Mouse (Mus musculus): Measurements from ENCODE around the gene Uck2. TPM values are rescaled to one million over a fixed set of nuclear protein-coding genes. Genes with fewer than 3 reads are reported as not detected.

Uck2 gene
- polyA plus RNA-seq, 1 experiment = 107 TPM

- TF ChIP-seq CTCF (IDR thresholded peaks at IDR 0.05; ENCODE audit: borderline replicate concordance, control insufficient read depth, extremely low read depth, insufficient read depth, low read length, poor library complexity) (no peak), POLR2A (IDR thresholded peaks at IDR 0.05; ENCODE audit: control insufficient read depth, extremely low read depth, insufficient read depth, low read length, poor library complexity) (0 out of 2 replicates have a peak, but pooled peaks have one; percentile 58)
- H3K27ac ChIP-seq (ENCODE audit: control insufficient read depth, insufficient read depth, low read length) = peak overlapping the region; percentile 92
- H3K36me3 ChIP-seq (ENCODE audit: control insufficient read depth, insufficient read depth, low read length) = no peaks in the 10 kb centered on the region
- peaks cover 25% of the 10 kb centered on the region for H3K4me1 ChIP-seq (replicated peaks; ENCODE audit: control insufficient read depth, insufficient read depth, low read length)
- H3K4me3 ChIP-seq (ENCODE audit: control insufficient read depth, insufficient read depth, low read length) = peak overlapping the region; percentile 70
- H3K27me3 ChIP-seq (ENCODE audit: control insufficient read depth, insufficient read depth, low read length) = no peaks in the 10 kb centered on the region
- under 1% methylated on average over 51 of the region's 51 CpGs for WGBS
- peak; percentile 86 for DNase-seq
Measured at GRCm38 (mm10) chr1:167284837-167285319, 242 bp downstream of the Uck2 start.

GRCm38 (mm10) chr1:167284258-167284836 lies 773 bp downstream of the Uck2 start:
- Histone ChIP-seq H3K36me3 (ENCODE audit: control insufficient read depth, insufficient read depth, low read length) (no peaks in the 10 kb centered on the region), H3K4me3 (ENCODE audit: control insufficient read depth, insufficient read depth, low read length) (peak overlapping the region; percentile 70), H3K27me3 (ENCODE audit: control insufficient read depth, insufficient read depth, low read length) (no peaks in the 10 kb centered on the region), H3K27ac (ENCODE audit: control insufficient read depth, insufficient read depth, low read length) (peak overlapping the region; percentile 92), H3K4me1 (replicated peaks; ENCODE audit: control insufficient read depth, insufficient read depth, low read length) (peaks cover 25% of the 10 kb centered on the region)
- 1% methylated on average over 73 of the region's 73 CpGs for WGBS
- peak; percentile 63; the same call in 1 of the 2 replicates for TF ChIP-seq CTCF (IDR thresholded peaks at IDR 0.05; ENCODE audit: borderline replicate concordance, control insufficient read depth, extremely low read depth, insufficient read depth, low read length, poor library complexity)
- no peak; the same call in none of the 2 replicates for TF ChIP-seq POLR2A (IDR thresholded peaks at IDR 0.05; ENCODE audit: control insufficient read depth, extremely low read depth, insufficient read depth, low read length, poor library complexity)
- peak; percentile 84 for DNase-seq

- TF ChIP-seq POLR2A (IDR thresholded peaks at IDR 0.05; ENCODE audit: control insufficient read depth, extremely low read depth, insufficient read depth, low read length, poor library complexity) (peak; percentile 39), CTCF (IDR thresholded peaks at IDR 0.05; ENCODE audit: borderline replicate concordance, control insufficient read depth, extremely low read depth, insufficient read depth, low read length, poor library complexity) (no peak)
- Histone ChIP-seq H3K36me3 (ENCODE audit: control insufficient read depth, insufficient read depth, low read length) (no peaks in the 10 kb centered on the region), H3K4me3 (ENCODE audit: control insufficient read depth, insufficient read depth, low read length) (peak overlapping the region; percentile 70), H3K27me3 (ENCODE audit: control insufficient read depth, insufficient read depth, low read length) (no peaks in the 10 kb centered on the region), H3K4me1 (replicated peaks; ENCODE audit: control insufficient read depth, insufficient read depth, low read length) (peaks cover 25% of the 10 kb centered on the region), H3K27ac (ENCODE audit: control insufficient read depth, insufficient read depth, low read length) (peak overlapping the region; percentile 92)
- WGBS = 0% methylated on average over 44 of the region's 44 CpGs
- DNase-seq = peak; percentile 67
Measured at GRCm38 (mm10) chr1:167283441-167284257, 1.5 kb downstream of the Uck2 start.

GRCm38 (mm10) chr1:167282768-167283167 lies 2.4 kb downstream of the Uck2 start:
- Histone ChIP-seq H3K36me3 (ENCODE audit: control insufficient read depth, insufficient read depth, low read length) (no peaks in the 10 kb centered on the region), H3K4me3 (ENCODE audit: control insufficient read depth, insufficient read depth, low read length) (peak overlapping the region; percentile 28), H3K27ac (ENCODE audit: control insufficient read depth, insufficient read depth, low read length) (0 out of 2 replicates have a peak overlapping the region, but pooled peaks have one; percentile 10), H3K4me1 (replicated peaks; ENCODE audit: control insufficient read depth, insufficient read depth, low read length) (peaks cover 25% of the 10 kb centered on the region), H3K27me3 (ENCODE audit: control insufficient read depth, insufficient read depth, low read length) (no peaks in the 10 kb centered on the region)
- DNase-seq = no peak
- 27% methylated on average over 5 of the region's 5 CpGs for WGBS
- TF ChIP-seq POLR2A (IDR thresholded peaks at IDR 0.05; ENCODE audit: control insufficient read depth, extremely low read depth, insufficient read depth, low read length, poor library complexity) (no peak), CTCF (IDR thresholded peaks at IDR 0.05; ENCODE audit: borderline replicate concordance, control insufficient read depth, extremely low read depth, insufficient read depth, low read length, poor library complexity) (no peak)

GRCm38 (mm10) chr1:167282112-167282511 lies 3.0 kb downstream of the Uck2 start:
- H3K36me3 ChIP-seq (ENCODE audit: control insufficient read depth, insufficient read depth, low read length) = no peaks in the 10 kb centered on the region
- no peak for TF ChIP-seq POLR2A (IDR thresholded peaks at IDR 0.05; ENCODE audit: control insufficient read depth, extremely low read depth, insufficient read depth, low read length, poor library complexity)
- no peak for TF ChIP-seq CTCF (IDR thresholded peaks at IDR 0.05; ENCODE audit: borderline replicate concordance, control insufficient read depth, extremely low read depth, insufficient read depth, low read length, poor library complexity)
- peaks cover 25% of the 10 kb centered on the region for H3K4me1 ChIP-seq (replicated peaks; ENCODE audit: control insufficient read depth, insufficient read depth, low read length)
- 64% methylated on average over 3 of the region's 3 CpGs for WGBS
- DNase-seq = no peak
- no peak overlapping the region for H3K4me3 ChIP-seq (ENCODE audit: control insufficient read depth, insufficient read depth, low read length)
- no peaks in the 10 kb centered on the region for H3K27me3 ChIP-seq (ENCODE audit: control insufficient read depth, insufficient read depth, low read length)
- no peak overlapping the region for H3K27ac ChIP-seq (ENCODE audit: control insufficient read depth, insufficient read depth, low read length)

- Histone ChIP-seq H3K27ac (ENCODE audit: control insufficient read depth, insufficient read depth, low read length) (no peak overlapping the region), H3K36me3 (ENCODE audit: control insufficient read depth, insufficient read depth, low read length) (no peaks in the 10 kb centered on the region), H3K4me3 (ENCODE audit: control insufficient read depth, insufficient read depth, low read length) (no peak overlapping the region), H3K4me1 (replicated peaks; ENCODE audit: control insufficient read depth, insufficient read depth, low read length) (peaks cover 25% of the 10 kb centered on the region), H3K27me3 (ENCODE audit: control insufficient read depth, insufficient read depth, low read length) (no peaks in the 10 kb centered on the region)
- TF ChIP-seq POLR2A (IDR thresholded peaks at IDR 0.05; ENCODE audit: control insufficient read depth, extremely low read depth, insufficient read depth, low read length, poor library complexity) (no peak), CTCF (IDR thresholded peaks at IDR 0.05; ENCODE audit: borderline replicate concordance, control insufficient read depth, extremely low read depth, insufficient read depth, low read length, poor library complexity) (no peak)
- DNase-seq = no peak
- 57% methylated on average over 10 of the region's 10 CpGs for WGBS
Measured at GRCm38 (mm10) chr1:167280061-167280460, 5.1 kb downstream of the Uck2 start.
